Mouse (Mus musculus) CH12.LX (cell line): ENCODE results near the gene Trim44. TPM values are rescaled to one million over a fixed set of nuclear protein-coding genes. Genes with fewer than 3 reads are reported as not detected.

Source experiments
- DNase-seq: peaks from one replicate; pipeline ENCODE4 v3.0.0-alpha.2; 2013; ENCODE audit errors: extremely low read depth
- H3K27ac ChIP-seq: 2 replicates; pipeline ENCODE4 v1.5.1; 2012; ENCODE audit warnings: low read depth, mild to moderate bottlenecking, control low read depth, moderate library complexity; ENCODE audit not compliant: insufficient read depth
- H3K27me3 ChIP-seq: replicated peaks from 2 replicates; pipeline ENCODE3; 2012; ENCODE audit warnings: inconsistent platforms
- H3K36me3 ChIP-seq, 2 experiments: replicated peaks in 1 of 2; 2 replicates each; pipeline versions ENCODE3 to v1.6.1; 2012; ENCODE audit warnings: inconsistent platforms in 1 of 2, low read length in 1 of 2, mild to moderate bottlenecking in 1 of 2, mixed read lengths in 1 of 2, moderate library complexity in 1 of 2; ENCODE audit not compliant: control insufficient read depth in 1 of 2, insufficient read depth in 1 of 2
- H3K4me1 ChIP-seq, 2 experiments: 2 replicates each; pipeline ENCODE4 v1.6.1; 2012; ENCODE audit warnings: inconsistent platforms in 1 of 2, moderate library complexity in 1 of 2; ENCODE audit not compliant: insufficient read depth in 2 of 2, control insufficient read depth in 1 of 2
- H3K4me2 ChIP-seq: 2 replicates; pipeline ENCODE4 v1.6.1; 2012; ENCODE audit warnings: low read depth, mild to moderate bottlenecking, control low read depth; ENCODE audit not compliant: poor library complexity, insufficient read depth, severe bottlenecking
- H3K4me3 ChIP-seq, 3 experiments: fragments of 150-350 bp in 1 of 3; sonication (generic) in 1 of 3; replicated peaks in 1 of 3; 2 replicates each; pipeline versions ENCODE3 to v1.5.1; 2011 to 2012; ENCODE audit warnings: low read depth in 2 of 3, low read length in 2 of 3, mild to moderate bottlenecking in 2 of 3, moderate library complexity in 2 of 3, control low read depth in 1 of 3, improper control_type of control experiment in 1 of 3, inconsistent platforms in 1 of 3, mixed read lengths in 1 of 3; ENCODE audit not compliant: poor library complexity in 1 of 3
- H3K79me2 ChIP-seq: replicated peaks from 2 replicates; pipeline ENCODE4 v1.6.1; 2012; ENCODE audit warnings: mild to moderate bottlenecking, moderate library complexity; ENCODE audit not compliant: control insufficient read depth, poor library complexity, insufficient read depth, severe bottlenecking; ENCODE audit errors: extremely low read depth
- H3K9ac ChIP-seq: 2 replicates; pipeline ENCODE4 v1.6.1; 2012; ENCODE audit warnings: low read depth, mild to moderate bottlenecking, control low read depth, moderate library complexity; ENCODE audit not compliant: insufficient read depth
- H3K9me3 ChIP-seq: replicated peaks from 2 replicates; pipeline ENCODE3; 2012; ENCODE audit warnings: low read length, inconsistent platforms, mixed read lengths
- BHLHE40 ChIP-seq: IDR thresholded peaks from 2 replicates; pipeline ENCODE4 v1.6.1; 2011; ENCODE audit warnings: mild to moderate bottlenecking, low read depth, low read length, improper control_type of control experiment
- CHD1 ChIP-seq: IDR thresholded peaks from 2 replicates; pipeline ENCODE4 v1.6.1; 2012; ENCODE audit warnings: low read depth, low read length, improper control_type of control experiment, inconsistent platforms
- CHD2 ChIP-seq: IDR thresholded peaks from 2 replicates; pipeline ENCODE4 v1.6.1; 2011; ENCODE audit warnings: low read length, improper control_type of control experiment
- E2F4 ChIP-seq: IDR thresholded peaks from 2 replicates; pipeline ENCODE4 v1.6.1; 2011; ENCODE audit warnings: low read depth, low read length, improper control_type of control experiment; ENCODE audit not compliant: insufficient replicate concordance
- ELF1 ChIP-seq: IDR thresholded peaks from 2 replicates; pipeline ENCODE4 v1.6.1; 2014; ENCODE audit warnings: low read depth, mild to moderate bottlenecking, inconsistent platforms, low read length, improper control_type of control experiment
- EP300 ChIP-seq: IDR thresholded peaks from 2 replicates; pipeline ENCODE4 v1.6.1; 2011; ENCODE audit warnings: low read length, improper control_type of control experiment
- ETS1 ChIP-seq: conservative IDR thresholded peaks from 2 replicates; pipeline ENCODE4 v1.6.1; 2012; ENCODE audit warnings: low read depth, mild to moderate bottlenecking, inconsistent platforms, low read length, improper control_type of control experiment, moderate library complexity
- IRF4 ChIP-seq: IDR thresholded peaks from 2 replicates; pipeline ENCODE4 v1.6.1; 2014; ENCODE audit warnings: low read depth, mild to moderate bottlenecking, inconsistent platforms, low read length, improper control_type of control experiment
- JUN ChIP-seq: IDR thresholded peaks from 2 replicates; pipeline ENCODE4 v1.6.1; 2011; ENCODE audit warnings: low read depth, mild to moderate bottlenecking, low read length, improper control_type of control experiment, moderate library complexity; ENCODE audit not compliant: insufficient read depth
- MAFK ChIP-seq: IDR thresholded peaks from 2 replicates; pipeline ENCODE4 v1.6.1; 2011; ENCODE audit warnings: low read length, improper control_type of control experiment; ENCODE audit not compliant: insufficient replicate concordance
- MAX ChIP-seq: IDR thresholded peaks from 2 replicates; pipeline ENCODE4 v1.6.1; 2011; ENCODE audit warnings: low read length, improper control_type of control experiment
- MXI1 ChIP-seq: IDR thresholded peaks from 2 replicates; pipeline ENCODE4 v1.6.1; 2011; ENCODE audit warnings: mild to moderate bottlenecking, low read depth, low read length, improper control_type of control experiment
- NELFE ChIP-seq: IDR thresholded peaks from 2 replicates; pipeline ENCODE4 v1.6.1; 2011; ENCODE audit warnings: low read depth, low read length, improper control_type of control experiment
- PAX5 ChIP-seq: IDR thresholded peaks from 2 replicates; pipeline ENCODE4 v1.6.1; 2012; ENCODE audit warnings: low read length, inconsistent platforms, mixed read lengths
- RAD21 ChIP-seq: IDR thresholded peaks from 2 replicates; pipeline ENCODE4 v1.6.1; 2011; ENCODE audit warnings: low read depth, mild to moderate bottlenecking, low read length, improper control_type of control experiment, moderate library complexity
- SMC3 ChIP-seq: IDR thresholded peaks from 2 replicates; pipeline ENCODE4 v1.6.1; 2011; ENCODE audit warnings: low read depth, low read length, improper control_type of control experiment
- TBP ChIP-seq: conservative IDR thresholded peaks from 2 replicates; pipeline ENCODE4 v1.6.1; 2011; ENCODE audit warnings: low read depth, low read length, improper control_type of control experiment
- TCF12 ChIP-seq: IDR thresholded peaks from 2 replicates; pipeline ENCODE4 v1.6.1; 2014; ENCODE audit warnings: low read depth, mild to moderate bottlenecking, inconsistent platforms, low read length, improper control_type of control experiment
- UBTF ChIP-seq: IDR thresholded peaks from 2 replicates; pipeline ENCODE4 v1.6.1; 2012; ENCODE audit warnings: low read depth, mild to moderate bottlenecking, inconsistent platforms, low read length, improper control_type of control experiment, moderate library complexity
- USF2 ChIP-seq: conservative IDR thresholded peaks from 2 replicates; pipeline ENCODE4 v1.6.1; 2011; ENCODE audit warnings: low read depth, low read length, improper control_type of control experiment
- ZC3H11A ChIP-seq: IDR thresholded peaks from 2 replicates; pipeline ENCODE4 v1.6.1; 2012; ENCODE audit warnings: low read depth, mild to moderate bottlenecking, inconsistent platforms, low read length, improper control_type of control experiment
- ZMIZ1 ChIP-seq: IDR thresholded peaks from 2 replicates; pipeline ENCODE4 v1.6.1; 2012; ENCODE audit warnings: low read depth, mild to moderate bottlenecking, inconsistent platforms, low read length, improper control_type of control experiment
- ZNF384 ChIP-seq: IDR thresholded peaks from 2 replicates; pipeline ENCODE4 v1.6.1; 2012; ENCODE audit warnings: low read depth, low read length, improper control_type of control experiment, inconsistent platforms
- dilution Hi-C: fragments of 300-500 bp; cut with MboI; formaldehyde crosslinking; loops from 2 replicates; pipeline ENCODE4 v1.14.3; 2020; ENCODE audit warnings: low sequenced_read_pairs; ENCODE audit not compliant: extremely low pct_unique_long_range_greater_than_20kb, extremely low pct_ligation_motif_present
- in situ Hi-C: fragments of 300-500 bp; cut with MboI; formaldehyde crosslinking; loops from 3 replicates; pipeline ENCODE4 v1.14.3; 2019; ENCODE audit warnings: low sequenced_read_pairs, low pct_ligation_motif_present, low pct_unique_long_range_greater_than_20kb, mixed read lengths
- polyA plus RNA-seq: library from polyadenylated mRNA; unstranded; fragments of >175 nt; gene quantifications from 2 replicates; pipeline ENCODE4 v1.2.1, GENCODE M21; 2012; ENCODE audit warnings: low read depth; ENCODE audit not compliant: insufficient read length
- total RNA-seq, 2 experiments: library from RNA; depleted of rRNA; stranded (reverse); fragments of 300-350 nt in 1 of 2; fragments of >200 nt in 1 of 2; gene quantifications; 2 replicates each; pipeline ENCODE4 v1.2.3; 2012 to 2014

Trim44 gene
- total and polyA plus RNA-seq, 3 experiments: 22.7 to 77.5 (median 28.0) TPM

DNA sequence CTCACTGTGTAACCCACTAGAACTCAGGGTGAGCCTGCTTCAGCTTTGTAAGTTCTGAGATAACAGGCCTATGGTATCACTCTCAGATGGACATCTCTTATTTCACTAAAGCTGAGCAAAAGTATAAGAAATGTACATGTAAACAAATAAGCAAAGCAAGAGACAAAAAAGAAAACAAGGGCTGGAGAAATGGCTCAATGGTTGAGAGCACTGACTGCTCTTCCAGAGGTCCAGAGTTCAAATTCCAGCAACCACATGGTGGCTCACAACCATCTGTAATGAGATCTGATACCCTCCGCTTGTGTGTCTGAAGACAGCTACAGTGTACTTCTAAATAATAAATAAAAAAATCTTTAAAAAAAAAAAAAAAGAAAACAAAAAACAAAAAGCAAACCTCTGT is 29.2 kb downstream of the Trim44 start:
- Histone ChIP-seq H3K4me2 (no peak overlapping the region), H3K4me3 (no peak overlapping the region), H3K36me3 (peaks cover 0 to 43% of the 10 kb centered on the region in 2 experiments), H3K27me3 (no peaks in the 10 kb centered on the region), H3K79me2 (peaks cover 17% of the 10 kb centered on the region), H3K9me3 (no peaks in the 10 kb centered on the region), H3K27ac (no peak overlapping the region), H3K9ac (no peak overlapping the region), H3K4me1 (peaks cover 7 to 31% of the 10 kb centered on the region in 2 experiments; a peak in 3 of 4 replicates)
- dilution Hi-C loops: no loop called here
- TF ChIP-seq ZNF384 (no peak), PAX5 (no peak), NELFE (no peak), CHD1 (no peak), SMC3 (no peak), ELF1 (no peak), IRF4 (no peak), TBP (no peak), CHD2 (no peak), USF2 (no peak), E2F4 (no peak), TCF12 (no peak), ZC3H11A (no peak), MAX (no peak), UBTF (no peak), JUN (no peak), ZMIZ1 (no peak), ETS1 (no peak), MXI1 (no peak), EP300 (no peak)
- DNase-seq: no peak
- in situ Hi-C loops: no loop called here

- Histone ChIP-seq H3K9me3 (no peaks in the 10 kb centered on the region), H3K4me2 (no peak overlapping the region), H3K9ac (no peak overlapping the region), H3K27me3 (no peaks in the 10 kb centered on the region), H3K27ac (no peak overlapping the region), H3K4me1 (peaks cover 11 to 31% of the 10 kb centered on the region in 2 experiments; a peak in 3 of 4 replicates), H3K36me3 (peaks cover 0 to 48% of the 10 kb centered on the region in 2 experiments), H3K79me2 (peaks cover 13% of the 10 kb centered on the region), H3K4me3 (no peak overlapping the region)
- dilution Hi-C loops (no loop called here), in situ Hi-C loops (no loop called here)
- DNase-seq: no peak
- TF ChIP-seq JUN: no peak
- no peak for TF ChIP-seq TCF12
- no peak for TF ChIP-seq USF2
- TF ChIP-seq UBTF: no peak
- TF ChIP-seq MAFK: no peak
- TF ChIP-seq EP300: no peak
- TF ChIP-seq PAX5: no peak
- TF ChIP-seq RAD21: no peak
- no peak for TF ChIP-seq CHD2
- TF ChIP-seq BHLHE40: no peak
- no peak for TF ChIP-seq TBP
Observed at GRCm38 (mm10) chr2:102377370-102377769, 30.3 kb downstream of the Trim44 start.
